Mouse (Mus musculus): Measurements from ENCODE around the gene Ltb. TPM values are rescaled to one million over a fixed set of nuclear protein-coding genes. Genes with fewer than 3 reads are reported as not detected.

Gene Ltb
- 358 and 375 TPM in 2 replicates for polyA plus RNA-seq (2012; rRNA removed)

DNA sequence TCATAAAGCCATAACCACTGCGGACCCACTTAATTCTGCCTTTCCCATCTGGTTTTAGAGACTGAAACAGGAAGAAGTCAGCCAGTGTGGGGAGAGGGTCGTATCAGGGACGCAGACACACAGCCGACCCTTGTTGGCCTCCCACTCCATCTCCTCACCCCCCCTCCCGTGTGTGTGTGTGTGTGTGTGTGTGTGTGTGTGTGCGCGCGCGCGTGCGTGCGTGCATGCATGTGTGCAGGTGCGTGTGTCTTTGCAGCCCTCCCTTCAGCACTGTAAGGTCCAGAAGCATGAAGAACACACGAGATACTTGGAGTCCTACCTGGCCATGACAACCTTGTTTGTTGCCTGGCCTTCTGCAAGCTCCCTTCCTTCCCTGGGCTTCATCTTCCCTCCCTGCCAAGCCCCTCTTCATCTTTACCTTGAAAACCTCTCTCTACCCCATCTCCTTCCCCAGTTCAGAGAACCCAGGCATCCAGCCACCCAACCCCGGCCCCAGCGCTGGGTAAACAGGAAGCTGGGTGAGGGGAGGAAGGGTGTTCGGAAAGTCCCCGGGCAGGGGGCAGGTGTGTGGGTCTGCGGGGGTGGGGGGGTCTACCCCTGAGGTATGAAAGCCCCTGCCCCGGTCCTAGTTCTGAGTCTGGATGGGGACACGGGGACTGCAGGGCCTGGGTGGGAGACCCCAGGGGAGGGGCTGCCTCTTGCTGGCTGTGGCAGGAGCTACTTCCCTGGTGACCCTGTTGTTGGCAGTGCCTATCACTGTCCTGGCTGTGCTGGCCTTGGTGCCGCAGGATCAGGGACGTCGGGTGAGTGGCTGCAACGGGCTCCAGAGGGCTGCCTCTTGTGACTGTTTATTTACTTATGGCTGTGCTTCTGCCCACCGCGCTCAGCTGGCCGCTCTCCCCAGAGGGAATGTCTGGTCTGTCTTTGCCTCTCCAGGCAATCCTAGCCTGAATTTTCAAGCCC lies at the start of gene Ltb:
TSS of gene Ltb (plus strand) at position 559 of the 963 bp plus-strand sequence.
- DNase-seq, result peak; percentile 91
- Histone ChIP-seq H3K27ac (ENCODE audit: control insufficient read depth, insufficient read depth, low read length) (peak within 1 kb of the TSS; percentile 96), H3K27me3 (ENCODE audit: control insufficient read depth, insufficient read depth, low read length) (no peaks in the 10 kb centered on the region), H3K36me3 (ENCODE audit: control insufficient read depth, insufficient read depth, low read length) (no peaks in the 10 kb centered on the region), H3K4me1 (replicated peaks; ENCODE audit: control insufficient read depth, insufficient read depth, low read length) (peaks cover 50% of the 10 kb centered on the region), H3K4me3 (ENCODE audit: control insufficient read depth, insufficient read depth, low read length) (peak within 1 kb of the TSS; percentile 67)
- WGBS, result 4% methylated on average over 28 of the region's 28 CpGs
- TF ChIP-seq POLR2A (IDR thresholded peaks at IDR 0.05; ENCODE audit: control insufficient read depth, extremely low read depth, insufficient read depth, low read length, poor library complexity) (peak; percentile 88), CTCF (IDR thresholded peaks at IDR 0.05; ENCODE audit: borderline replicate concordance, control insufficient read depth, extremely low read depth, insufficient read depth, low read length, poor library complexity) (no peak)

DNA sequence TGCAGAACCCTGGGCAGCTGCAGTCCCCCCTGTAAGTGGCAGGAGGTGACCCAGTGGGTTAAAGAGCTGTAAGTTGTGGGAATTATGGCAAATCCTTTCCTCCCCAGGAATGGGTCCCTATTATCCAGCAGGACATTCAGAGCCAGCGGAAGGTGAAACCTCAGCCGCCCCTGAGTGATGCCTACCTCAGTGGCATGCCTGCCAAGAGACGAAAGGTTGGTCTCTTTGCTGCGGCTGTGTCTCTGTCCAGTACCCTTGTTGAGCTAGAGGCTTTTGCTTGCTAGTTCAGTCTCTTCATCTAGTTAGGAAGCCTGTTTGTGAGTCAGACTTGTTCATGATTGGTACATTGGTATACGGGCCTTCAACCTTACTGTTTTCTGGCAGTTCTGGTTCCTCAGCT lies 48.1 kb upstream of the Ltb start:
- 92% methylated on average over 5 of the region's 5 CpGs for WGBS
- H3K36me3 ChIP-seq (ENCODE audit: control insufficient read depth, insufficient read depth, low read length), result peaks cover 91% of the 10 kb centered on the region
- DNase-seq, result no peak
- no peak overlapping the region for H3K27ac ChIP-seq (ENCODE audit: control insufficient read depth, insufficient read depth, low read length)
- no peak overlapping the region for H3K4me3 ChIP-seq (ENCODE audit: control insufficient read depth, insufficient read depth, low read length)
- H3K27me3 ChIP-seq (ENCODE audit: control insufficient read depth, insufficient read depth, low read length), result no peaks in the 10 kb centered on the region
- TF ChIP-seq POLR2A (IDR thresholded peaks at IDR 0.05; ENCODE audit: control insufficient read depth, extremely low read depth, insufficient read depth, low read length, poor library complexity) (no peak), CTCF (IDR thresholded peaks at IDR 0.05; ENCODE audit: borderline replicate concordance, control insufficient read depth, extremely low read depth, insufficient read depth, low read length, poor library complexity) (no peak)
- H3K4me1 ChIP-seq (replicated peaks; ENCODE audit: control insufficient read depth, insufficient read depth, low read length), result no peaks in the 10 kb centered on the region

- Histone ChIP-seq H3K27me3 (ENCODE audit: control insufficient read depth, insufficient read depth, low read length) (no peaks in the 10 kb centered on the region), H3K27ac (ENCODE audit: control insufficient read depth, insufficient read depth, low read length) (no peak overlapping the region), H3K4me1 (replicated peaks; ENCODE audit: control insufficient read depth, insufficient read depth, low read length) (no peaks in the 10 kb centered on the region), H3K4me3 (ENCODE audit: control insufficient read depth, insufficient read depth, low read length) (no peak overlapping the region), H3K36me3 (ENCODE audit: control insufficient read depth, insufficient read depth, low read length) (peaks cover 91% of the 10 kb centered on the region)
- 86% methylated on average over 3 of the region's 3 CpGs for WGBS
- DNase-seq, result no peak
- no peak for TF ChIP-seq CTCF (IDR thresholded peaks at IDR 0.05; ENCODE audit: borderline replicate concordance, control insufficient read depth, extremely low read depth, insufficient read depth, low read length, poor library complexity)
- no peak for TF ChIP-seq POLR2A (IDR thresholded peaks at IDR 0.05; ENCODE audit: control insufficient read depth, extremely low read depth, insufficient read depth, low read length, poor library complexity)
Measured at GRCm38 (mm10) chr17:35147348-35147747, 46.9 kb upstream of the Ltb start.

- DNase-seq, result no peak
- TF ChIP-seq CTCF (IDR thresholded peaks at IDR 0.05; ENCODE audit: borderline replicate concordance, control insufficient read depth, extremely low read depth, insufficient read depth, low read length, poor library complexity), result no peak
- no peak for TF ChIP-seq POLR2A (IDR thresholded peaks at IDR 0.05; ENCODE audit: control insufficient read depth, extremely low read depth, insufficient read depth, low read length, poor library complexity)
- 77% methylated on average over 5 of the region's 5 CpGs for WGBS
- peaks cover 91% of the 10 kb centered on the region for H3K36me3 ChIP-seq (ENCODE audit: control insufficient read depth, insufficient read depth, low read length)
- H3K4me1 ChIP-seq (replicated peaks; ENCODE audit: control insufficient read depth, insufficient read depth, low read length), result no peaks in the 10 kb centered on the region
- H3K27ac ChIP-seq (ENCODE audit: control insufficient read depth, insufficient read depth, low read length), result no peak overlapping the region
- H3K4me3 ChIP-seq (ENCODE audit: control insufficient read depth, insufficient read depth, low read length), result no peak overlapping the region
- no peaks in the 10 kb centered on the region for H3K27me3 ChIP-seq (ENCODE audit: control insufficient read depth, insufficient read depth, low read length)
Measured at GRCm38 (mm10) chr17:35147922-35148639, 46.2 kb upstream of the Ltb start.

GRCm38 (mm10) chr17:35152121-35152520 lies 42.1 kb upstream of the Ltb start:
- Histone ChIP-seq H3K4me3 (ENCODE audit: control insufficient read depth, insufficient read depth, low read length) (no peak overlapping the region), H3K27ac (ENCODE audit: control insufficient read depth, insufficient read depth, low read length) (no peak overlapping the region), H3K4me1 (replicated peaks; ENCODE audit: control insufficient read depth, insufficient read depth, low read length) (no peaks in the 10 kb centered on the region), H3K27me3 (ENCODE audit: control insufficient read depth, insufficient read depth, low read length) (no peaks in the 10 kb centered on the region), H3K36me3 (ENCODE audit: control insufficient read depth, insufficient read depth, low read length) (peaks cover 91% of the 10 kb centered on the region)
- no peak for TF ChIP-seq POLR2A (IDR thresholded peaks at IDR 0.05; ENCODE audit: control insufficient read depth, extremely low read depth, insufficient read depth, low read length, poor library complexity)
- no peak for TF ChIP-seq CTCF (IDR thresholded peaks at IDR 0.05; ENCODE audit: borderline replicate concordance, control insufficient read depth, extremely low read depth, insufficient read depth, low read length, poor library complexity)
- 97% methylated on average over 4 of the region's 4 CpGs for WGBS
- DNase-seq, result no peak

GRCm38 (mm10) chr17:35153077-35153476 lies 41.2 kb upstream of the Ltb start:
- no peak overlapping the region for H3K4me3 ChIP-seq (ENCODE audit: control insufficient read depth, insufficient read depth, low read length)
- 95% methylated on average over 9 of the region's 9 CpGs for WGBS
- DNase-seq, result no peak
- peaks cover 95% of the 10 kb centered on the region for H3K36me3 ChIP-seq (ENCODE audit: control insufficient read depth, insufficient read depth, low read length)
- H3K4me1 ChIP-seq (replicated peaks; ENCODE audit: control insufficient read depth, insufficient read depth, low read length), result no peaks in the 10 kb centered on the region
- no peak overlapping the region for H3K27ac ChIP-seq (ENCODE audit: control insufficient read depth, insufficient read depth, low read length)
- H3K27me3 ChIP-seq (ENCODE audit: control insufficient read depth, insufficient read depth, low read length), result no peaks in the 10 kb centered on the region
- no peak for TF ChIP-seq POLR2A (IDR thresholded peaks at IDR 0.05; ENCODE audit: control insufficient read depth, extremely low read depth, insufficient read depth, low read length, poor library complexity)
- no peak for TF ChIP-seq CTCF (IDR thresholded peaks at IDR 0.05; ENCODE audit: borderline replicate concordance, control insufficient read depth, extremely low read depth, insufficient read depth, low read length, poor library complexity)
